Mouse (Mus musculus) lung, postnatal 0 days (tissue): ENCODE data around the gene Dapk2.

Experiments
- CTCF ChIP-seq: IDR thresholded peaks from 2 replicates; pipeline ENCODE4 v1.5.1; 2016; ENCODE audit warnings: antibody characterized with exemption, mild to moderate bottlenecking
- EP300 ChIP-seq: IDR thresholded peaks from 2 replicates; pipeline ENCODE4 v1.6.1; 2016; ENCODE audit warnings: antibody characterized with exemption, mild to moderate bottlenecking, control low read depth

DNA sequence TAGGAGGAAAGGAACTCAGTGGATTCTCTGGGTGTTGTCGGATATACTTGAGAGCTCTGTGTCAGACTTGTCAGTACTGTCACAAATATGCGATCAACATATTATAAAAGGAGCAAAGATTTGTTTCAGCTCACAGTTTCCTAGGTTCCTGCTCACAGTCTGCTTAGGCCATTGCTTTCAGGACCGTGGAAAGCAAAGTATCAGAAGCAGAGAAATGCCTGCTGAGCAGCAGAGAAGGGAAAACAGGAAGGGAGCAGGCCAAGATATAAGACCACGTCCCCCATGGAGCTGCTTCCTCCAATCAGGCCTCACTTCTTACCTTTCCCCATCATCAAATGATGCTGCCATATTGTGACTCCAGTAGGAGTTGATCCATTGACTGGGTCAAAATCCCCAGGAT is 140.8 kb downstream of the Dapk2 start:
- TF ChIP-seq CTCF = no peak
- TF ChIP-seq EP300 = no peak
